Mouse (Mus musculus): Measurements from ENCODE around the gene Gnaz.

DNA sequence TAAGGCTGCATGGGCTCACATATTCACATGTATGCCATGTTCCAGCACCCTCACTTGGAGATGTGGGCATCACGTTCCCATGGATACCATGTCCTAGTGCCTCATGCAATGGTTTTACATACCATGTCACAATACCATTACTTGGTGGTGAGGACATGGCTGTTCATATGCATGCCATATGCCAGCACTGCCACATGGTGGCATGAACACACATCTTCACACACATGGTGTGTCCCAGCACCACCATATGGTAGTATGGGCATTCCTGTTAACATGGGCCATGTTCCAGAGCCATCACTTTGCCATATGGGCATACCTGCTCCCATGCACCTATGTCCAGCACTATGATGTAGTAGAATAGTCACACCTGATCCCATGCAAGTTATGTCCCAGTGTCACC, 26.2 kb upstream of the Gnaz start:
- TF ChIP-seq CTCF (IDR thresholded peaks at IDR 0.05; ENCODE audit: low read depth) (no peak), EP300 (IDR thresholded peaks at IDR 0.05; ENCODE audit: low read depth) (no peak)
